Mouse (Mus musculus): ENCODE measurements around the gene Cul9. TPM values are rescaled to one million over a fixed set of nuclear protein-coding genes. Genes with fewer than 3 reads are reported as not detected.
"Not testable (repeated sequence)": the region's sequence is repeated elsewhere in the genome, so short reads cannot be mapped to it uniquely, and the experiment has no call there.

The Cul9 gene
- polyA plus RNA-seq, 1 experiment from 2014 or later, result 3.9 TPM

GRCm38 (mm10) chr17:46588173-46588572 lies 42.0 kb upstream of the Cul9 start:
- no peak overlapping the region for H3K4me3 ChIP-seq (ENCODE audit: low read depth, low read length)
- no peaks in the 10 kb centered on the region for H3K4me1 ChIP-seq (replicated peaks; ENCODE audit: control insufficient read depth, insufficient read depth, low read length)
- no peaks in the 10 kb centered on the region for H3K27me3 ChIP-seq (replicated peaks; ENCODE audit: control insufficient read depth, insufficient read depth, low read length)
- H3K9ac ChIP-seq (ENCODE audit: low read length), result no peak overlapping the region
- 85% methylated on average over 9 of the region's 9 CpGs for WGBS
- DNase-seq (ENCODE audit: low spot score), result no peak
- no peaks in the 10 kb centered on the region for H3K9me3 ChIP-seq (ENCODE audit: control insufficient read depth, low read length)
- no peak overlapping the region for H3K27ac ChIP-seq (ENCODE audit: low read depth)
- no peak overlapping the region for H3K4me2 ChIP-seq (ENCODE audit: low read length)
- peaks cover 61% of the 10 kb centered on the region for H3K36me3 ChIP-seq (ENCODE audit: control insufficient read depth, insufficient read depth, low read length)
- no peak for ATAC-seq (replicated peaks; ENCODE audit: low FRiP score, low TSS enrichment, low read depth)

- Histone ChIP-seq H3K4me2 (ENCODE audit: low read length) (no peak overlapping the region), H3K4me3 (ENCODE audit: low read depth, low read length) (no peak overlapping the region), H3K9ac (ENCODE audit: low read length) (no peak overlapping the region), H3K27me3 (replicated peaks; ENCODE audit: control insufficient read depth, insufficient read depth, low read length) (no peaks in the 10 kb centered on the region), H3K9me3 (ENCODE audit: control insufficient read depth, low read length) (no peaks in the 10 kb centered on the region), H3K36me3 (ENCODE audit: control insufficient read depth, insufficient read depth, low read length) (peaks cover 76% of the 10 kb centered on the region), H3K27ac (ENCODE audit: low read depth) (no peak overlapping the region), H3K4me1 (replicated peaks; ENCODE audit: control insufficient read depth, insufficient read depth, low read length) (no peaks in the 10 kb centered on the region)
- ATAC-seq (replicated peaks; ENCODE audit: low FRiP score, low TSS enrichment, low read depth) (no peak), DNase-seq (ENCODE audit: low spot score) (no peak)
- 92% methylated on average over 8 of the region's 8 CpGs for WGBS
Observed at GRCm38 (mm10) chr17:46586327-46586726, 40.1 kb upstream of the Cul9 start.

- ATAC-seq (replicated peaks; ENCODE audit: low FRiP score, low TSS enrichment, low read depth), result peak; percentile 34; the same call in 1 of the 2 replicates
- H3K27me3 ChIP-seq (replicated peaks; ENCODE audit: control insufficient read depth, insufficient read depth, low read length), result no peaks in the 10 kb centered on the region
- H3K4me2 ChIP-seq (ENCODE audit: low read length), result no peak overlapping the region
- no peak for DNase-seq (ENCODE audit: low spot score)
- no peaks in the 10 kb centered on the region for H3K4me1 ChIP-seq (replicated peaks; ENCODE audit: control insufficient read depth, insufficient read depth, low read length)
- no peak overlapping the region for H3K27ac ChIP-seq (ENCODE audit: low read depth)
- peaks cover 87% of the 10 kb centered on the region for H3K36me3 ChIP-seq (ENCODE audit: control insufficient read depth, insufficient read depth, low read length)
- WGBS, result 55% methylated on average over 5 of the region's 5 CpGs
- H3K9me3 ChIP-seq (ENCODE audit: control insufficient read depth, low read length), result no peaks in the 10 kb centered on the region
- no peak overlapping the region for H3K4me3 ChIP-seq (ENCODE audit: low read depth, low read length)
- H3K9ac ChIP-seq (ENCODE audit: low read length), result no peak overlapping the region
Observed at GRCm38 (mm10) chr17:46578650-46579049, 32.5 kb upstream of the Cul9 start.

GRCm38 (mm10) chr17:46576070-46576469 lies 29.9 kb upstream of the Cul9 start:
- H3K27ac ChIP-seq (ENCODE audit: low read depth), result no peak overlapping the region
- H3K4me1 ChIP-seq (replicated peaks; ENCODE audit: control insufficient read depth, insufficient read depth, low read length), result no peaks in the 10 kb centered on the region
- no peaks in the 10 kb centered on the region for H3K9me3 ChIP-seq (ENCODE audit: control insufficient read depth, low read length)
- H3K9ac ChIP-seq (ENCODE audit: low read length), result no peak overlapping the region
- H3K27me3 ChIP-seq (replicated peaks; ENCODE audit: control insufficient read depth, insufficient read depth, low read length), result no peaks in the 10 kb centered on the region
- H3K4me3 ChIP-seq (ENCODE audit: low read depth, low read length), result no peak overlapping the region
- H3K36me3 ChIP-seq (ENCODE audit: control insufficient read depth, insufficient read depth, low read length), result peaks cover 96% of the 10 kb centered on the region
- H3K4me2 ChIP-seq (ENCODE audit: low read length), result no peak overlapping the region
- DNase-seq (ENCODE audit: low spot score) (no peak), ATAC-seq (replicated peaks; ENCODE audit: low FRiP score, low TSS enrichment, low read depth) (no peak)
- WGBS, result 82% methylated on average over 13 of the region's 13 CpGs

- ATAC-seq (replicated peaks; ENCODE audit: low FRiP score, low TSS enrichment, low read depth) (no peak), DNase-seq (ENCODE audit: low spot score) (no peak)
- H3K4me1 ChIP-seq (replicated peaks; ENCODE audit: control insufficient read depth, insufficient read depth, low read length), result no peaks in the 10 kb centered on the region
- 93% methylated on average over 7 of the region's 7 CpGs for WGBS
- no peaks in the 10 kb centered on the region for H3K9me3 ChIP-seq (ENCODE audit: control insufficient read depth, low read length)
- no peaks in the 10 kb centered on the region for H3K27me3 ChIP-seq (replicated peaks; ENCODE audit: control insufficient read depth, insufficient read depth, low read length)
- peaks cover 97% of the 10 kb centered on the region for H3K36me3 ChIP-seq (ENCODE audit: control insufficient read depth, insufficient read depth, low read length)
- no peak overlapping the region for H3K4me2 ChIP-seq (ENCODE audit: low read length)
- H3K4me3 ChIP-seq (ENCODE audit: low read depth, low read length), result no peak overlapping the region
- H3K9ac ChIP-seq (ENCODE audit: low read length), result no peak overlapping the region
- no peak overlapping the region for H3K27ac ChIP-seq (ENCODE audit: low read depth)
Observed at GRCm38 (mm10) chr17:46574535-46574934, 28.3 kb upstream of the Cul9 start.

- WGBS, result 87% methylated on average over 11 of the region's 11 CpGs
- Histone ChIP-seq H3K9ac (ENCODE audit: low read length) (no peak overlapping the region), H3K9me3 (ENCODE audit: control insufficient read depth, low read length) (no peaks in the 10 kb centered on the region), H3K27me3 (replicated peaks; ENCODE audit: control insufficient read depth, insufficient read depth, low read length) (no peaks in the 10 kb centered on the region), H3K4me3 (ENCODE audit: low read depth, low read length) (no peak overlapping the region), H3K4me2 (ENCODE audit: low read length) (no peak overlapping the region), H3K36me3 (ENCODE audit: control insufficient read depth, insufficient read depth, low read length) (peaks cover 94% of the 10 kb centered on the region), H3K4me1 (replicated peaks; ENCODE audit: control insufficient read depth, insufficient read depth, low read length) (no peaks in the 10 kb centered on the region), H3K27ac (ENCODE audit: low read depth) (peak overlapping the region; percentile 34; the same call in 1 of the 2 replicates)
- ATAC-seq (replicated peaks; ENCODE audit: low FRiP score, low TSS enrichment, low read depth) (no peak), DNase-seq (ENCODE audit: low spot score) (no peak)
Observed at GRCm38 (mm10) chr17:46571005-46571404, 24.8 kb upstream of the Cul9 start.

- H3K4me3 ChIP-seq (ENCODE audit: low read depth, low read length), result no peak overlapping the region
- DNase-seq (ENCODE audit: low spot score), result no peak
- no peaks in the 10 kb centered on the region for H3K27me3 ChIP-seq (replicated peaks; ENCODE audit: control insufficient read depth, insufficient read depth, low read length)
- no peak overlapping the region for H3K4me2 ChIP-seq (ENCODE audit: low read length)
- WGBS, result 92% methylated on average over 6 of the region's 6 CpGs
- H3K27ac ChIP-seq (ENCODE audit: low read depth), result no peak overlapping the region
- H3K9ac ChIP-seq (ENCODE audit: low read length), result no peak overlapping the region
- ATAC-seq (replicated peaks; ENCODE audit: low FRiP score, low TSS enrichment, low read depth), result no peak
- H3K4me1 ChIP-seq (replicated peaks; ENCODE audit: control insufficient read depth, insufficient read depth, low read length), result peaks cover 16% of the 10 kb centered on the region
- H3K9me3 ChIP-seq (ENCODE audit: control insufficient read depth, low read length), result no peaks in the 10 kb centered on the region
- peaks cover 14% of the 10 kb centered on the region for H3K36me3 ChIP-seq (ENCODE audit: control insufficient read depth, insufficient read depth, low read length)
Observed at GRCm38 (mm10) chr17:46559146-46559545, 13.0 kb upstream of the Cul9 start.

GRCm38 (mm10) chr17:46558151-46558550 lies 12.0 kb upstream of the Cul9 start:
- no peak overlapping the region for H3K9ac ChIP-seq (ENCODE audit: low read length)
- peaks cover 26% of the 10 kb centered on the region for H3K4me1 ChIP-seq (replicated peaks; ENCODE audit: control insufficient read depth, insufficient read depth, low read length)
- WGBS, result 89% methylated on average over 5 of the region's 5 CpGs
- H3K4me3 ChIP-seq (ENCODE audit: low read depth, low read length), result no peak overlapping the region
- DNase-seq (ENCODE audit: low spot score) (no peak), ATAC-seq (replicated peaks; ENCODE audit: low FRiP score, low TSS enrichment, low read depth) (no peak)
- peaks cover 5% of the 10 kb centered on the region; the same call in 1 of the 2 replicates for H3K36me3 ChIP-seq (ENCODE audit: control insufficient read depth, insufficient read depth, low read length)
- no peaks in the 10 kb centered on the region for H3K27me3 ChIP-seq (replicated peaks; ENCODE audit: control insufficient read depth, insufficient read depth, low read length)
- no peak overlapping the region for H3K4me2 ChIP-seq (ENCODE audit: low read length)
- peak overlapping the region; percentile 97 for H3K27ac ChIP-seq (ENCODE audit: low read depth)
- H3K9me3 ChIP-seq (ENCODE audit: control insufficient read depth, low read length), result no peaks in the 10 kb centered on the region

GRCm38 (mm10) chr17:46557321-46557720 lies 11.1 kb upstream of the Cul9 start:
- DNase-seq (ENCODE audit: low spot score); H3K9ac ChIP-seq (ENCODE audit: low read length); H3K36me3 ChIP-seq (ENCODE audit: control insufficient read depth, insufficient read depth, low read length); H3K27me3 ChIP-seq (replicated peaks; ENCODE audit: control insufficient read depth, insufficient read depth, low read length); ATAC-seq (replicated peaks; ENCODE audit: low FRiP score, low TSS enrichment, low read depth); H3K4me3 ChIP-seq (ENCODE audit: low read depth, low read length); H3K9me3 ChIP-seq (ENCODE audit: control insufficient read depth, low read length): not testable (repeated sequence)
- Histone ChIP-seq H3K4me2 (ENCODE audit: low read length) (peak overlapping the region; percentile 75), H3K4me1 (replicated peaks; ENCODE audit: control insufficient read depth, insufficient read depth, low read length) (peaks cover 32% of the 10 kb centered on the region), H3K27ac (ENCODE audit: low read depth) (peak overlapping the region; percentile 97)

Data from intestine, embryonic 14.5 days (tissue).